Mouse (Mus musculus) MEL-GATA-1-ER (cell line): ENCODE data around the gene Golgb1.

Source experiments
- DNase-seq: peaks from one replicate; pipeline ENCODE4 v3.0.0-alpha.2; 2012; ENCODE audit warnings: low read depth; ENCODE audit errors: extremely low read depth

Gene Golgb1

DNA sequence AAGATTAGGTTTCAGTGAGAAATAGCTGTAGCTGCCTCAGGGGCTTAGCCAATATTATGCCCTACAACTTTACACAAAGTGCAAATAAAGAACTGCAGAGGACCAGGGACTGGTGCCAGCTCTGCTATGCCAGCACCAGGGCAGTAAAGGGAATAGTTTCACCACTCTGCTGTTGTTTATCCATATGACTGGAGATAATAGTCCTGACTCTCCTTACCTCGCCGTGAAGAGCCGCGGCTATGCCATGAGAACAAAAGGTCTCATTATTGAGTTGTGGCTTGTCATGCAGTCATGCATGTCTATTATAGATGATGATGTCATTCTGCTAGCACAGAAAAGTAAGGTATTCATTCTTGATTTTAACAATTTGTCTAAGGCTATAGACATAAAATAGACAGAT is 67.0 kb downstream of the Golgb1 start:
- no peak for DNase-seq

- DNase-seq, result no peak
Observed at GRCm38 (mm10) chr16:36943591-36943990, 68.7 kb downstream of the Golgb1 start.

DNA sequence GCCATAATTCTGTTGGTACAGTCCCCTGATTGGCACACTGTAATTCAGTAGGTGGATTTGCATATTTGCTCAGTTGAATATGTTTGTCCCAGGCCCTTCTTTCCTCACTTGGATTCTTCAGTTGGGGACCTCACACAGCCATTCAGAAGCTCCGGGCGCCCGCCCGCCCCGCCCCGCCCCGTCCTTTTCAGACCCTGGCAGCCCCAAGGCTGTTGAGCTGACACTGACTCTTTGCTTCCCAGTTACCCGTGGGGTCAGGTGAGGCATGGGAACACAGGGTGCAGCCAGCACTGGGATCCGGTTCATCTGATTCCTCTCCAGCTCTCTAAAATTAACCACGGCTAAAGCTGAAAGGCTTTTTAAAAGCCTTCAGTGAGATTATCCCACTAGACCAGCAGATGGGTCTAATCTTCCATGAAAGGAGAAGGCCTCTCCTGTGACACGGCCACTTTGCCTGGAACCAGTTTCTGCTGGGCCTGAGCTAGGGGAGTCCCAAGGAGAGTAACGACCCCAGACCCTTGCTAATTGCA is 70.0 kb downstream of the Golgb1 start:
- no peak for DNase-seq

DNA sequence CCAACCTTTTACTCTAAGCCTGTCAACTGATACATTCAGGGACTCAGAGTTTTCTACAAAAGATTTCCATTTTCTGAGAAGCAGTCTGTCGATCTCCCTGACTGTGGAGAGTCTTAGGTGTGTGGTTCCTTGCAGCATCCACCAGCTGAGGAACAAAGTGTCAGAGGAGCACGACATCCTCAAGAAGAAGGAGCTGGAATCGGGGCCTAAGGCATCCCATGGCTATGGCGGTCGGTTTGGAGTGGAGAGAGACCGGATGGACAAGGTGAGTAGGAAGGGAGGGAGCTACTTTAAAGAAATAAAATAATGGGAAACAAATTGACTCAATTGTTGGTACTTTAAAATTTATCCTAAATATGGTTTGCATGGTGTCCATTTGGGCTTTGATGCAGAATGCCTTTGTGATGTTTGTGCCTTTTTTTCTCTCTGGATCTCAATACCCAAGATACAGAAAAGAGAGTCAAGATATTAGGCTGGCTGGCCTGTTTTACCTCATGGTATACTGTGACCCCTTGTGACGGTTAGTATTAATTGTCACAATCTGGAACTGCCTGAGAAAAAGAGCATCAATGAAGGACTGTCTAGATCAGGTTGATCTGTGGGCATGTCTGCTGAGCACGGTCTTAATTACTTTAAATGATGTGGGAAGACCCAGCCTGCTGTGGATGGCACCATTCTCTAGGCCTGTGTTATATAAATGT is 71.7 kb downstream of the Golgb1 start:
- no peak for DNase-seq

DNA sequence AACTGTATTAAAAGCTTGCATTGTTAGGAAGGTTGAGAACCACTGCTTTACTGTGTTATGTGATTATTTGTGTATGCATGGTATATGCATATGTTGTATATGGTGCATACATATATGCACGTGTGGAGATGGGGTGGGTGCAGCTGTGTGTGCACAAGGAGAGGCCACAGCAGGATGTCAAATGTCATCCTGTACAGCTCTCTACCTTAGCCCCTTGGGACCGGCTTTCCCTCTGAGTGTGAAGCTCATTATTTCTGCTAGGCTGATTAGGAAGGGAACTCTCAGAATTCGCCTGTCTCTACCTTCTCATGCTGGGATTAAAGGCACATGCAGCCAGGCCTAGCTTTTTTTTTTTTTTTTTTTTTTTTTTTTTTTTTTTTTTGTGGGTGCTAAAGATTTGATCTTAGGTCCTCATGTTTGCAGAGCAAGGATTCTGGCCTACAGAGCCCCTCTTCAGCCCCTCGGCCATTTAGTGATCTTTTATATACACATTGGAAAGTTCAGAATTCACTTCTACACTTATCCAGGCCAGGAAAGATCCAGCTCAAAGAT is 72.8 kb downstream of the Golgb1 start:
- no peak for DNase-seq

GRCm38 (mm10) chr16:36949614-36950336 is 74.8 kb downstream of the Golgb1 start:
- DNase-seq, result no peak

- DNase-seq, result no peak
Observed at GRCm38 (mm10) chr16:36951029-36951428, 76.1 kb downstream of the Golgb1 start.

- no peak for DNase-seq
Observed at GRCm38 (mm10) chr16:36955106-36955505, 80.2 kb downstream of the Golgb1 start.

- no peak for DNase-seq
Observed at GRCm38 (mm10) chr16:36963415-36963814, 88.5 kb downstream of the Golgb1 start.

GRCm38 (mm10) chr16:36979127-36979526 is 104.2 kb downstream of the Golgb1 start:
- DNase-seq, result no peak
